Mouse (Mus musculus): Measurements from ENCODE around the gene Hnrnpll. TPM values are rescaled to one million over a fixed set of nuclear protein-coding genes. Genes with fewer than 3 reads are reported as not detected.
"Not testable (repeated sequence)": the region's sequence is repeated elsewhere in the genome, so short reads cannot be mapped to it uniquely, and the experiment has no call there.

Gene Hnrnpll
- polyA plus RNA-seq, 1 experiment, result 39.7 TPM

DNA sequence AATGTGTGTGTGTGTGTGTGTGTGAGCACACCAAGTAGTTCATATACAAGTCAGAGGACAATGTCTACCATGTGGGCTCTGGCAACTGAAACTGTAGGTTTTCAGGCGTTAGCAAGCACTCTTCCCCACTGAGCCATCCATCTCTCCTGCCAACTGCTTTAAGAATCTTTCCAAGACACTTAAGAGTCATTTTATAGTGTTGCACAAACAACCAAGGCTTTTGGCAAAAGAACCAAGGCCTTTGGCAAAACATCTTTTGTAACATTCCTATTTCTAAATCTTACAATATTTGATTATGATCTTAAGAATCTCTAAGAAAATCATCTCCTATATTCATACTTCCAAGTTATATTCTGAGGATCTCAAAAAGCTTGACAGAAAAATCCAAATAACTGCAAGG lies 2.4 kb downstream of the Hnrnpll start:
- no peak for DNase-seq (ENCODE audit: low spot score)

DNA sequence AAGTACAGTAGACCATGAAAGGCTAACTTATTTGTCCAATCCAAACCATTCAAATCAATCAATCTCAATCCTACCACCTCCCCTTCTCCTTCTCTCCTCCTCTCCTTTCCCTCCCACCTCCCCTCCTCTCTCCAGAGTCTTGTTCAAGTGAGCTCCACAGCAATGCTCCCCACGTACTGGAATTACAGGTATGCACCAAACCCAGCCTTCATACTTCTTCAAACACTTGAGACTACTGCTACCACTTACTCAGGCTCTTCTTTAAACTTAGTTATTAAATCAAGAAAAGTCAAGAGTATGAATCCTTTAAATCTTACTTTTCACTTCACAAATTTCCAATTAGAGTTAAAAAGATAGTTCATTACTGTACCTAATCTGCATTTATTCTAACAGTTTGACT lies 3.6 kb downstream of the Hnrnpll start:
- DNase-seq (ENCODE audit: low spot score), result no peak

DNA sequence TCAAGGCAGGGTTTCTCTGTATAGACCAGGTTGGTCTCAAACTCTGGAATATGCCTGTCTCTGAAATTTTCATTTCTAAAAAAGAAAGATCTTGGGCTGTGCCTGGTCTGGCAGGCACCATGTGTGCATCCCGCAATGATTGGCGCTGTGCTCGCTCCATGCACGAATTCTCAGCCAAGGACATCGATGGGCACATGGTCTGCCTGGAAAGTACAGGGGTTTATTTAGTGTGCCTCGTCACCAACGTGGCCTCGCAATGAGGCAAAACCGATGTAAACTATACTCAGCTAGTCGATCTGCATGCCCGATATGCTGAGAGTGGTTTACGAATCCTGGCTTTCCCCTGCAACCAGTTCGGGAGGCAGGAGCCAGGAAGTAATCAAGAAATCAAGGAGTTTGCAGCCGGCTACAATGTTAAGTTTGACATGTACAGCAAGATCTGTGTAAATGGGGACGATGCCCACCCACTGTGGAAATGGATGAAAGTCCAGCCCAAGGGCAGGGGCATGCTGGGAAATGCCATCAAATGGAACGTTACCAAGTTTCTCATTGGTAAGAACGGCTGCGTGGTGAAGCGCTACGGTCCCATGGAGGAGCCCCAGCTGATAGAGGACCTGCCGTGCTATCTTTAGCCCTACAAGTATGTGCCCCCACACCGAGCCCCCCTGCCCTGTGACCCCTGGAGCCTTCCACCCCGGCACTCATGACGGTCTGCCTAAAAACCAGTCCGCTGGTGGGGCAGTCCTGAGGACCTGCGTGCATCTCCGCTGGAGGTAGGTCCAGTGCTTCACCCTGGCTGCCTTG lies 8.0 kb downstream of the Hnrnpll start:
- DNase-seq (ENCODE audit: low spot score), result no peak

DNA sequence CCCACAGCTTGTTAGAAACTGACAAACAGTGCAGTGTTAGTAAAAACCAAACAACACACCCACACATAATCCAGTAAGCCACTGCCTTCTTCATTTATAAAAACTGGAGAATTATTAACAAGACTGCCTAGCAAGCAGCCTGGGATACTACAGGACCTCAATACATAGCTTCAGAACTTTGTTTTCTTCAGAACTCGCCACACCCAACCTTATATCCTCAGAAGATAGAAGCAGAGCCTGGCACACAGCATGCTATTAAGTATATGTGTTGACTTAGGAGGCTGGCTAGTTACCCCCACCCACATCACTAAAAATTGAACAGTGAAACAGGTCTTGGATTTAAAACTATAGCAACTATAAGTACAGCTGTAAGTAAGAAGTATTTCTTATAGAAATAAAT lies 10.5 kb downstream of the Hnrnpll start:
- DNase-seq (ENCODE audit: low spot score), result no peak

DNA sequence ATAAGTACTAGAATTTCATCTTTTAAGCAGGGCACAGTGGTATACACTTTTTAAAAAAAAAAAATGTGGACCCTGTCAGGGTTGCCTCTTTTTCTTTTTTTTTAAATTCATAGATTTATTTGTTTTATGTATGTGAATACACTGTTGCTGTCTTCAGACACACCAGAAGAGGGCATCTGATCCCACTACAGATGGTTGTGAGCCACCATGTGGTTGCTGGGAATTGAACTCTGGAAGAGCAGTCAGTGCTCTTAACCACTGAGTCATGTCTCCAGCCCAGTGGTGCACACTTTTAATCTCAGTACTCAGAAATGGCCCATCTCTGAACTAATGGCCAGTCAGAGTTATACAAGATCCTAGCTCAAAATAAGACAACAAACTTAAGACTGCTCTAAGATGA lies 12.8 kb downstream of the Hnrnpll start:
- not testable (repeated sequence) for DNase-seq (ENCODE audit: low spot score)

DNA sequence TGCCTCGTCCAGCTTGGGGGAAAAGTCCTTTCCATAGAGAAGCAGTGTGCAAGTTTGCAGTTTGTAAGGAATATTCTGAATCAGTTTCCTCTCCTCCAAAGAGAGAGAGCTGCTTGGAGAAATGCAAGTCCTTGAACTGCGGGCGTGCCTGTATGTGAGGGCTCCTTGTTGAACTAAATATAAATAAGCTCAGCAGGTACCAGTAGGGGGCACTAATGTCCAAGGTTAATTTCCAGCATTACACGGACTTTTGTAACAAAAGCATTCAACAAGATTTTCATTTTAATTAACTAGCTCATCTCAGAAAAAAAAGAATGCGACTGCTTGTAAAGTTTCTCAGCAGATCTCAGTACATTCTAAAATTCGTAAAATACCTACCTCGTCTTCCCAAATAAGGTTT lies 13.9 kb downstream of the Hnrnpll start:
- no peak for DNase-seq (ENCODE audit: low spot score)

DNA sequence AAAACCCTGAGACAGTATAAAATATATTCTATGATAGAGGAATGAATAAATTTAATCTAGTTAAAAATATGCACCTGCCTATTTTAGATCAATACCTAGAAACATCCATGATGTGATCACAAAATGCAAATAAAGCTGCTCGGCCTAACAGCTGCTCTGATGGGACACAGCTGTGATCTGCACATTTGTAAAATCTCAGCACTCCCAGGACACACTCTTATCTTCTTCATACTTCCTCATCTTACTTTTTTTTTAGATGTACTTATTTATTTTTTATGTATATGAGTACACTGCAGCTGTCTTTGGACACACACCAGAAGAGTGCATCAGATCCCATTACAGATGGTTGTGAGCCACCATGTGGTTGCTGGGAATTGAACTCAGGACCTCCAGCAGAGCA lies 20.4 kb downstream of the Hnrnpll start:
- no peak for DNase-seq (ENCODE audit: low spot score)

DNA sequence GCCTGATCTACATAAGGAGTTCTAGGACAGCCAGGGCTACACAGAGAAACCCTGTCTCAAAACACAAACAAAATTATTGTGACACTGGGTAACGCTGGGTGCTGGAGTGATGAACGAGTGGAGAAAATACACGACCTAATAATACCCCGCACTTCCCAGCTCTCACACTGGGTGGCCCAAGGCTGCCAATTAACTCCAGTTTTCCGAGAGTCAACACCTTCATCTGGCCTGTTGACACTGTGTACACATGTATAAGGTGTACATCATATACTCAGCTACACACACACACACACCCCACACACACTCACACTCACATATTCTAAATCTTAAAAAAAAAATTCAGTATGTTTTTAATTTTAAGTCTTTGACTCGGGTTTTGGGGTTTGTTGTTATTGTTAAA lies 33.5 kb downstream of the Hnrnpll start:
- DNase-seq (ENCODE audit: low spot score), result no peak

DNA sequence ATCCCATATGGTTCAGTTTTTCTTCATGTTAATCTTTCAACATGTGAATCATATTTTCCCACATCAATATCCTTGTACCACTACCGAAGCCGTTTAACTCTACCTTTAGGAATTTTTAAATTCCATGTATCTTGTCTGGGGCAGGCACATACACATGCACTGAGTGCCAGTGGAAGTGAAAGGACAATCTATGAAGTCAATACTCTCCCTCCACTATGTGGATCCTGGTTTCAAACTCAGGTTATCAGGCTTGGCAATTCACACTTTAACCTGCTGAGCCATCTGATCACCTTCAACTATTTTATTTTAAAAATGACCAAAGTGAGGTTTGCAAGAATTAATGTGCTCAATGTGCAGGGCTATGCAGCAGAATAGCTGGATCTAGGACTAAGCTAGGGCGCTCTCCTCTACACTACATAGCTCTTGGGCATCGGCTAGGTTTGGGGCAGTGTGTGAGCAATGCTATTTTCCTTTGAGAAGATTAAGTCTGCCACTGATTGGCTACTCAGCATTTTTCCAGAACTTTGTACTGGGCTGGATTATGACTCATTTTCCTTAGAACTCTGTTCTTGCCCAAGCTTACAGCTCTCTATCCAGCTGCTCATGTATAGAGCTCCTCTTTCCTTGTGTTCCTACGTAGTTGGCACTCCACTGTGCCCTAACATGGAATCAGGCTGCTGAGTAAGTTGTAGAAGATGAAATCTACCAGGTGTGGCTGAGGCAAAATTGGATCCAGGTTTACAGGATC lies 35.8 kb downstream of the Hnrnpll start:
- DNase-seq (ENCODE audit: low spot score), result no peak

DNA sequence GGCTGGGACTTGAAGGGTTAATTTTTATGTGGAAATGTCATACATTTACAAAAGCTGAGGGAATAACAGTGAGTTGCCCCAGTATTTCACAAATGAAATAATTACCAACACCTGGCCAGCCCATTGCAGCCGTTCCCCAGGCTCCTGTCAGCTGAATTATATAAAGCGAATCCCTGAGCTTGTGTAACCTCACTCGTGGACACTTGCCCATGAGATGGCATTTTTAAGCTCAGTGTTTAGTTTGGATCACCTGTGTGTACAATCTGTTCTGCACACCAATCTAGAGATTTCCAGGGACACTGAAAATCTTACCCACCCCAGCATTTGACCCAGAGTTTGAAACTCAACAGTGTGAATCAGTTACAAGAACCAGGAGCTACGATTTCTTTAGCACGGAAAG lies 40.0 kb downstream of the Hnrnpll start:
- DNase-seq (ENCODE audit: low spot score), result no peak

DNA sequence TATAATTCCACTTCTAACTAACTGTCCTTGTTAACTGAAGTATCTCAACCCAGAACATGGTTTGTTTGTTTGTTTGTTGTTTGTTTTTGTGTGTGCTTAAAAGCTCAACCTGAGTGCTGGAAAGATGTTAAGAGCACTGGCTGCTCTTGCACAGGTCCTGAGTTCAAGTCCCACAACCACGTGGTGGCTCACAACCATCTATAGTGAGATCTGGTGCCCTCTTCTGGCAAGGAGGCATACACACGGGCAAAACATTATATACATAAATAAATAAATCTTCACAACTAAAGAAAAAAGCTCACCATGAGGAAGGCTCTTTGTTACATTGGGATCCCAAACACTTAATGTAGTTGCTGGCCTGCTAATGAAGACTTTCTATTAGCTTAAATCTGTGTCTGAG lies 41.6 kb downstream of the Hnrnpll start:
- no peak for DNase-seq (ENCODE audit: low spot score)

DNA sequence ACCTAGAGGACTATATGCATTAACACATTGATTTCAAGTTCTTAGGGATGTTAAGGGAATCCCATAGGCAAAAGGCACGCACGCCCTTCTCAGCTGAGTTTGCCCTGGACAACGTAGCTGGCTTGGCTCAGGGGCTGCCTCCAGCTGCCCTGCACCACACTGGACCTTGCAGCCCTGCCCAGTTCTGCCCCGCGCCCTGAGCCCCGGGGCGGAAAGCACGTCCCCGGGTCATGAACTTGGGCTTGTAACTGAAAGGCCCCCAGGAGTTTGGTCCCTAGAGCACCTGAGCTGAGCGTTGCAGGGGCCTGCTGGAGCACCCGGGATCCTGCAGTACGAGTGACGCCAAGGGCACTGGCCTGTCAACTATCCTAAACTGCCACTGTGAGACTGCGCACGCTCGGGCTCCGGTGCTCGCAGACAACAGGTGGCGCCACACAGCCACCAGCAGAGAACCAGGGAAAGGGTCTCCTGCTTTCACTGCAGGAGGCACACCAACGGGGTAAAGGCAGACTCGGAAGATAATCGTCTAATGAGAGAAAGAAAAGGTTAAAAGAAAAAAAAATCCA lies 43.1 kb downstream of the Hnrnpll start:
- no peak for DNase-seq (ENCODE audit: low spot score)

DNA sequence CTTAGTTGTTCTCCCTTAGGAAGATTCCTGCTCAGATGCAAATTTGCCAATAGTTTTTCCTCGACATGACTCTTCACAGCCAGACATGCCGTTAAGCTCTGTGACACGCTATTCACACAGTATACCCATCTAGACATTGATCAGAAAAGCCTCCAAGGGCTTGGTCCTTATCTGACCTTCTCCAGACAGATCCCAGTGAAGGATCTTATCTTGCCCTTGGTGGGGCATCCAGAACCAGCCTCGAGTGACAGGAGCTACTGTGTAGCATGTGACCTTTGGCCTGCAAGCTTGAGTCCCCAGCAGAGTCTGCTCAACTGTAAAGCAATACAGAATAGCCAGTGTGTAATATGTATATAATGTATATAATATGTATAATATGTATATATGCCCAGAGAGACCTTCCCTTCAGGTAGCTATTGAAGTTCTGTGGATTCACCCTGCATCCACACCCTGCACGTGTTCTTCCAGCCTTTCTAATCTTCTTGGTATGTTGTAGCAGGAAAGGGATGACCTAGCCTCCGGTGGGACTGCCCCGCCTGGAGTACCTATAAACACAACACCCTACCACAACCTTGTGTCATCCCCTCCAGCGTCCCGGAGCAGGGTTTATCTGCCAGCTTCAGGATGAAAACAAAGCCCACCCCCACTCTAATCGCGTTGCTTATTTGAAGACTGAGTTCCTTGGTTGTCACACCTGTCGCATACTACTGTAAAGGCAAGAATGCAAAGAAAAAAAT lies 43.7 kb downstream of the Hnrnpll start:
- DNase-seq (ENCODE audit: low spot score), result no peak

DNA sequence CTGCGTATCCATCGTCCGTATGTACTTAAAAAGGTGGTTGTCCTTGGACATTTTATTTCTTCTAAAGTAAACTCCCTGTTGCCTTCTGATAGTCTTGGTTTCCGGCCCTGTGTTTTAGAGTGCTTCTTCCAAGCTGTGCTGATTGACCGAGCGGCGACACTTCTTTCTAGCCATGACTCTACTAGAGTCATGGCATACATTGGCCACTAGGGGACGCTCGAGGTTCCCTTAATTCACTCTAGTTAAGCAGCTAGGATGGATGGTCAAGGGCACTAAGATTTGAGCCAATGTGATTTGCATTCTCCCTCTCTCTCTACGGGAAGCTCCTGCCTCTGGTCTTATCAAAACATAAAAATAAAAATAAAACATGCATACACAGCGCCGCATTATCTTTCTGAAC lies 44.7 kb downstream of the Hnrnpll start:
- DNase-seq (ENCODE audit: low spot score), result no peak

DNA sequence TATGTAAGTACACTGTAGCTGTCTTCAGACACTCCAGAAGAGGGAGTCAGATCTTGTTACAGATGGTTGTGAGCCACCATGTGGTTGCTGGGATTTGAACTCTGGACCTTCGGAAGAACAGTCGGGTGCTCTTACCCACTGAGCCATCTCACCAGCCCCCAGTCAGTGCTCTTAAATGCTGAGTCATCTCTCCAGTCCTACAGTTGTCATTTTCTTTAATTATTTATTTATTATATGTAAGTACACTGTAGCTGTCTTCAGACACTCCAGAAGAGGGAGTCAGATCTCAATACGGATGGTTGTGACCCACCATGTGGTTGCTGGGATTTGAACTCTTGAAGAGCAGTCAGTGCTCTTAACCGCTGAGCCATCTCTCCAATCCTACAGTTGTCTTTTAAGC lies 45.7 kb downstream of the Hnrnpll start:
- not testable (repeated sequence) for DNase-seq (ENCODE audit: low spot score)

DNA sequence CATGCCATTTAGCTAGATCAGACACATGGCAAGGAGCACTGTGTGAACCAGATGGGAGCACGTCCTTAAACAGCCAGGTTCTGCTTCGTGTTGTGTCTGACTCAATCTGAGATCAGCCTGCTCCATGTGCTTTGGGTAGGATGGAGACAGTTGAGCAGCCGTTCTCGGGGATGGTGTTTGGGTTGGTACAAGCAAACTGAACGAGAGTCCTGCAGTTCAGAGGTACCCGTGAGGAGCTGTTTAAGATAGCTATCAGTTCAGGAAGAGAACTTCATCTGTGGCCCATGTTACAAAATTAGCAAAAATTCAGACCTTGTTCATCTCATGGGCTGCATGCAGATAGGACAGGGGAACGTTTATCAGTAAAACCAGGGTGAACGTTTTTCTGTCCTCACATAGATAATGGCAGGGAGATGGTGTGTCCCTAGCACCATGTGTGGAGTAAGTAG lies 47.7 kb downstream of the Hnrnpll start:
- no peak for DNase-seq (ENCODE audit: low spot score)

DNA sequence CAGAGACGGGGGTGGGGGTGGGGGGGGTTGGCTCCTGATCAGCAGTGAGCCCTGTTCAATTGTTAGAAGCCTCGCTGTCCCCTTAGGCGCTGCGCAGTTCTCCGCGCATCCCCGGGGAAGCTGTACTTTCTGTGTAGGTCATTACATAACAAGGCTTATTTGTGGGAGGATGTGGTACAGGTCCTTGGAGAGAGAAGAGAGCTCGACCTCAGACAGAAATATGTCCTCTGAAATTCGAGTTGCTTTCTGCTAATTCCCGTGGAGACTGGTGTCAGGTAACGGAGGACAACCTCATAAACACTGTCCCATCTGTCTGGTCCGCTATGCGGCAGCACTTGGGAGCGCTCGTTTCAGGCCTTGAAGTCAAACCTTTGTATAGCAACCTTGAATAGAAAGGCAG lies 52.2 kb downstream of the Hnrnpll start:
- no peak for DNase-seq (ENCODE audit: low spot score)

DNA sequence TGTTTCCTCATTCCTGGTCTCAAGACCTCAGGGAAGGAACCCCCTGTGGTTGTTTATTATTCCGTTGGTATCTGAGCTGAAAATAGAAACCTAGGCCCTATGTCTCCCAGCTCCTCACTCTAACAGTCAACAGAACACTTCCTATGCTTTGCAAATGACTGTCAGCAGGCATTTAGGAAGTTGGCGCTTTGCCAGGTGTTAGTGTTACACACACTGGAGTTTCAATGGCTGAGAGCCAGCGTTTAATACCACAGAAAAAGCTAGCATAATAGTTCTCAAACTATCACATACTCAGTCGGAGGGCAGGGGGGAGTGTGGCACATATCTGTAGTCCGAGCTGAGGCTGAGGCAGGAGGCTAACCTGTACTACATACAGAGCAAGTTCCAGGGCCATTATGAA lies 53.3 kb downstream of the Hnrnpll start:
- no peak for DNase-seq (ENCODE audit: low spot score)

DNA sequence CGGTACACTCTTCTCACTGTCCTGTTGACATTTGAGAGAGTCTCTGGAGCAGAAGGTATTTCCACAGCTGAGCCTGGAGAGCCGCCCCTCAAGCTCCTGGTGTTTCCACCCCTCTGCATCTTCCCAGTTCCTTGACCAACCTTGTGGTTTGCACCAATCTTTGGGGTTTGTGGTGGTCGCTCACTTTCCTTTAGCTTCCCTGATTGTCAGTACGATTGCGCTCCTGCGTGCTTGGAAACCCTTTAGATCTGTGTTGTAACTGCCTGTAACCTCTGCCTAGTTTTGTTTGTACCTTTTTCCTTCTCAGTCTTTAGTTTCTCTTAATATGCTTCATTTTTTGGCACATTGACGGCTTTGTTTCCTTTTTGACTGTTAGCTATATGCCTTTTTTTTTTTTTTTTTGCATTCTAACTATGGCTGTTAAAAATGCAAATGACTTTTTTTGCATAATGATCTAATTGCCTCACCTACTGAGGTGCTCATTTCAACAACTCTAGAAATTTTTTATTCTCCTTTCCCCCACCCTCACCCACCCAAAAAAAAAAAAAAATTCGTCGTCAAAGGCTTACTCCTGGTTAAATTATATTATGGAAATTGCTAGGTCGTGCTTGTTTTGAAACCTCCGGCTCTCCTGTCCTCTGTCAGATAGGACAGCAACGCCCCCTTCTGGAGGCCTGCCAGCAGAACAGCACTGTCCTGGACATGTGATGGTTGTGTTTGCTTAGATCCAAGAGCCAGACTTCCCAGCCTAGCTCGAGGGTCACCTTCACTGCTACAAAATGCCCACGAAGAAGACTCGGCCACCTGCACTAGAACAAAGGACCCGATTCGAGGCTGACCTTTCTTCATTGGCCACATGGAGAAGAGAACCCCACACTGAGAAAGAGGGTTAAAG lies 57.5 kb downstream of the Hnrnpll start:
- DNase-seq (ENCODE audit: low spot score), result no peak

DNA sequence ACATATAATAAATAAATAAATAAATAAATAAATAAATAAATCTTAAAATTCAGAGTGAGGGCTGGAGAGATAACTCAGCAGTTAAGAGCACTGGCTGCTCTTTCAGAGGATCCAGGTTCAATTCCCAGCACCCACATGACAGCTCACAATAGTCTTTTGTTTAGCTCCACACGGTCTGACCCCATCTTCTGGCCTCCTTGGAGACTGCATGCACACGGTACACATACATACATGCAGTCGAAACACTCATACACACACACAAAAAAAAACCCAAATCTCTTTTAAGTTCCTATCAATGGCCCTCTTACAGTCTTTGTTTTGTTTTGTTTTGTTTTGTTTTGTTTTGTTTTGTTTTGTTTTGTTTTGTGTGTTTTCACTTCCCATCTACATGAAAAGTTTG lies 58.3 kb downstream of the Hnrnpll start:
- not testable (repeated sequence) for DNase-seq (ENCODE audit: low spot score)

DNA sequence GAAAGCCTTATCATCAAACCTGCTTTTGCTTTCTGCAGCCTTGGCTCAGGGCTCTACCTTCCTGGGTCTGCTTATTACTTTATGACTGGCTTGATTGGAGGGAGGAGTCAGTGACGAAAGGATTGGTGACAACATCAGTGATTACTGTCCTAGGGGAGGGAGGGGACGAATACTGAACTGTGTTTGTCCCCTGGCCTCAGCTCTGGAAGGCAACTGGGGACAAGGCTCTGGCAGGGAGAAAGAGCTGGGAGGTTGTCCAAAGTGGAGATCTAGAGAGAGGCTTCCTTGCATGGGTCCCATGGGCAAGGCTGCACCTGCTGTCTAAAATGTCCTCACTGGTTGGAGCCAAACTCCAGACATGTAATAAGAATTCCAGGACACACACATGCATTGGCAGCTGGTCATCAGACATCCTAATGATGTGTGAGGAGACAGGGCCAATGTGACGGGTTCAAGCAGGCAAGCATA lies 59.7 kb downstream of the Hnrnpll start:
- DNase-seq (ENCODE audit: low spot score), result no peak

All from urinary bladder, adult 2 months (tissue).